Mouse (Mus musculus): Measurements from ENCODE around the gene Acadl. TPM values are rescaled to one million over a fixed set of nuclear protein-coding genes. Genes with fewer than 3 reads are reported as not detected.

Acadl gene
- polyA plus RNA-seq, 1 experiment from 2014 or later: 31.7 TPM

GRCm38 (mm10) chr1:66815941-66816777 is 46.9 kb downstream of the Acadl start:
- peak; percentile 52 for ATAC-seq
- H3K9ac ChIP-seq: peak overlapping the region; percentile 80
- under 1% methylated on average over 39 of the region's 39 CpGs for WGBS
- H3K27me3 ChIP-seq: no peaks in the 10 kb centered on the region
- no peaks in the 10 kb centered on the region for H3K36me3 ChIP-seq (ENCODE audit: poor library complexity, severe bottlenecking)
- peak overlapping the region; percentile 98 for H3K27ac ChIP-seq
- peaks cover 28% of the 10 kb centered on the region for H3K4me1 ChIP-seq
- peak overlapping the region; percentile 65 for H3K4me3 ChIP-seq
- H3K9me3 ChIP-seq (replicated peaks): no peaks in the 10 kb centered on the region
- peak overlapping the region; percentile 69 for H3K4me2 ChIP-seq

GRCm38 (mm10) chr1:66814756-66815155 is 48.3 kb downstream of the Acadl start:
- no peak overlapping the region for H3K4me2 ChIP-seq
- H3K9ac ChIP-seq: no peak overlapping the region
- no peak overlapping the region for H3K27ac ChIP-seq
- WGBS: 61% methylated on average over 8 of the region's 8 CpGs
- H3K9me3 ChIP-seq (replicated peaks): no peaks in the 10 kb centered on the region
- H3K27me3 ChIP-seq: no peaks in the 10 kb centered on the region
- H3K4me3 ChIP-seq: no peak overlapping the region
- H3K36me3 ChIP-seq (ENCODE audit: poor library complexity, severe bottlenecking): no peaks in the 10 kb centered on the region
- peaks cover 18% of the 10 kb centered on the region for H3K4me1 ChIP-seq
- no peak for ATAC-seq

GRCm38 (mm10) chr1:66813191-66813590 is 49.9 kb downstream of the Acadl start:
- peaks cover 18% of the 10 kb centered on the region for H3K4me1 ChIP-seq
- no peak overlapping the region for H3K9ac ChIP-seq
- no peaks in the 10 kb centered on the region for H3K36me3 ChIP-seq (ENCODE audit: poor library complexity, severe bottlenecking)
- H3K4me2 ChIP-seq: no peak overlapping the region
- H3K27me3 ChIP-seq: no peaks in the 10 kb centered on the region
- WGBS: 100% methylated on average over 1 of the region's 1 CpGs
- ATAC-seq: no peak
- H3K9me3 ChIP-seq (replicated peaks): no peaks in the 10 kb centered on the region
- no peak overlapping the region for H3K4me3 ChIP-seq
- H3K27ac ChIP-seq: no peak overlapping the region

GRCm38 (mm10) chr1:66806821-66807220 is 56.3 kb downstream of the Acadl start:
- H3K4me3 ChIP-seq: no peak overlapping the region
- 85% methylated on average over 1 of the region's 1 CpGs for WGBS
- H3K4me1 ChIP-seq: no peaks in the 10 kb centered on the region
- no peak overlapping the region for H3K4me2 ChIP-seq
- no peak overlapping the region for H3K9ac ChIP-seq
- no peak for ATAC-seq
- 0 out of 2 replicates have a peak, but pooled peaks cover under 1% of the 10 kb centered on the region for H3K36me3 ChIP-seq (ENCODE audit: poor library complexity, severe bottlenecking)
- no peaks in the 10 kb centered on the region for H3K9me3 ChIP-seq (replicated peaks)
- no peak overlapping the region for H3K27ac ChIP-seq
- H3K27me3 ChIP-seq: no peaks in the 10 kb centered on the region

- no peak for ATAC-seq
- no peak overlapping the region for H3K4me3 ChIP-seq
- no peaks in the 10 kb centered on the region for H3K27me3 ChIP-seq
- peaks cover 11% of the 10 kb centered on the region for H3K36me3 ChIP-seq (ENCODE audit: poor library complexity, severe bottlenecking)
- H3K4me1 ChIP-seq: no peaks in the 10 kb centered on the region
- H3K27ac ChIP-seq: no peak overlapping the region
- 85% methylated on average over 1 of the region's 1 CpGs for WGBS
- H3K4me2 ChIP-seq: no peak overlapping the region
- no peaks in the 10 kb centered on the region for H3K9me3 ChIP-seq (replicated peaks)
- H3K9ac ChIP-seq: no peak overlapping the region
Measured at GRCm38 (mm10) chr1:66805408-66805807, 57.7 kb downstream of the Acadl start.

GRCm38 (mm10) chr1:66804710-66805109 is 58.4 kb downstream of the Acadl start:
- Histone ChIP-seq H3K9ac (no peak overlapping the region), H3K4me3 (no peak overlapping the region), H3K27ac (no peak overlapping the region), H3K27me3 (no peaks in the 10 kb centered on the region), H3K36me3 (ENCODE audit: poor library complexity, severe bottlenecking) (peaks cover 18% of the 10 kb centered on the region), H3K9me3 (replicated peaks) (no peaks in the 10 kb centered on the region), H3K4me2 (no peak overlapping the region), H3K4me1 (no peaks in the 10 kb centered on the region)
- ATAC-seq: no peak
- 62% methylated on average over 5 of the region's 5 CpGs for WGBS

- H3K4me3 ChIP-seq: no peak overlapping the region
- peaks cover 4% of the 10 kb centered on the region; the same call in 1 of the 2 replicates for H3K4me1 ChIP-seq
- H3K27me3 ChIP-seq: no peaks in the 10 kb centered on the region
- WGBS: 94% methylated on average over 2 of the region's 2 CpGs
- no peak overlapping the region for H3K9ac ChIP-seq
- peaks cover 20% of the 10 kb centered on the region for H3K36me3 ChIP-seq (ENCODE audit: poor library complexity, severe bottlenecking)
- ATAC-seq: no peak
- no peaks in the 10 kb centered on the region for H3K9me3 ChIP-seq (replicated peaks)
- no peak overlapping the region for H3K27ac ChIP-seq
- no peak overlapping the region for H3K4me2 ChIP-seq
Measured at GRCm38 (mm10) chr1:66797962-66798361, 65.1 kb downstream of the Acadl start.

- Histone ChIP-seq H3K4me2 (no peak overlapping the region), H3K4me1 (peaks cover 8% of the 10 kb centered on the region; the same call in 1 of the 2 replicates), H3K27ac (no peak overlapping the region), H3K27me3 (no peaks in the 10 kb centered on the region), H3K36me3 (ENCODE audit: poor library complexity, severe bottlenecking) (no peaks in the 10 kb centered on the region), H3K9me3 (replicated peaks) (no peaks in the 10 kb centered on the region), H3K9ac (no peak overlapping the region), H3K4me3 (no peak overlapping the region)
- 94% methylated on average over 2 of the region's 2 CpGs for WGBS
- no peak for ATAC-seq
Measured at GRCm38 (mm10) chr1:66792838-66793466, 70.1 kb downstream of the Acadl start.

- no peak for ATAC-seq
- H3K27ac ChIP-seq: no peak overlapping the region
- H3K9ac ChIP-seq: no peak overlapping the region
- no peaks in the 10 kb centered on the region for H3K27me3 ChIP-seq
- no peaks in the 10 kb centered on the region for H3K9me3 ChIP-seq (replicated peaks)
- no peaks in the 10 kb centered on the region for H3K36me3 ChIP-seq (ENCODE audit: poor library complexity, severe bottlenecking)
- H3K4me3 ChIP-seq: no peak overlapping the region
- H3K4me2 ChIP-seq: no peak overlapping the region
- no peaks in the 10 kb centered on the region for H3K4me1 ChIP-seq
- WGBS: 79% methylated on average over 2 of the region's 2 CpGs
Measured at GRCm38 (mm10) chr1:66782296-66782695, 80.8 kb downstream of the Acadl start.

GRCm38 (mm10) chr1:66781027-66781426 is 82.0 kb downstream of the Acadl start:
- Histone ChIP-seq H3K9ac (no peak overlapping the region), H3K9me3 (replicated peaks) (no peaks in the 10 kb centered on the region), H3K4me2 (no peak overlapping the region), H3K27ac (no peak overlapping the region), H3K4me3 (no peak overlapping the region), H3K4me1 (no peaks in the 10 kb centered on the region), H3K36me3 (ENCODE audit: poor library complexity, severe bottlenecking) (no peaks in the 10 kb centered on the region), H3K27me3 (no peaks in the 10 kb centered on the region)
- no peak for ATAC-seq
- 83% methylated on average over 4 of the region's 4 CpGs for WGBS

Data from forebrain, embryonic 13.5 days (tissue).